Mouse (Mus musculus): ENCODE measurements around the gene Rnf19b. TPM values are rescaled to one million over a fixed set of nuclear protein-coding genes. Genes with fewer than 3 reads are reported as not detected.

The Rnf19b gene
- total and polyA plus RNA-seq, 3 experiments, result 10.8 to 76.9 (median 42.8) TPM

DNA sequence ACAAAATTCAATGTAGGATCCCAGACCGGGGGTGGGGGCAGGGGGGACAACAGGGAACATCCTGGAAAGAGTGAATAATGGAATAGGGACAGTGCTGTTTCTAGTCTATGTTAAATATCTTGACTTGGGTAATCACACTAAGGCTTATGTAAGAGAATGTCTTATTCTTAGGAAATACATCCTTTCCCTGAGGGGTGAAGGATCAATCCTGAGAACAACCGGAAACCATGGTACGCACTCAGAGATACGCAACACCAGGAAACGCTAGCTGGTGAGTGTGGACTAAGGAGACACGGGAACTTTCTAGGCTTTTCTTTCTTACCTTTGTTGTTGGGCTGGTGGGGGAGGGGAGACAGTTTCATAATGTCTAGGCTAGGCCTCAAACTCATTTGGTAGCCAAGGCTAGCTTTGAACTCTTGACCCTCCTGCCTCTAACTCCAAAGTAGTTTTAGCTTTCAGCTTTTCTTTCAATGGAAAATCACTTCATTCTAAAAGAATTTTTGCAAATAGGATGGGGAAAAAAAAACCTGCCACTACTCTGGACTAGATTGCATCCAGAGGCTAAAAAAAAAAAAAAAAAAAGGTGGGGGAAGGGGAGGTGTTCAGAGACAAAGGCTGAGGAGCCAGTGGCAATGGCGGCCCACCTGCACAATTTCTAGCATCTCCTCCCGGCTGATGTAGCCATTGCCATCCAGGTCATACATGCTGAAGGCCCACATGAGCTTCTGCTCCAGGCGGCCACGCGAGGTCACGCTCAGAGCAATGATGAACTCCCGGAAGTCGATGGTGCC, 59.8 kb downstream of the Rnf19b start:
- no peaks in the 10 kb centered on the region for H3K36me3 ChIP-seq (replicated peaks)
- H3K27me3 ChIP-seq (ENCODE audit: insufficient read depth, low read length), result peaks cover 41% of the 10 kb centered on the region
- no peak overlapping the region for H3K4me3 ChIP-seq (ENCODE audit: low read depth, low read length)
- peaks cover 8% of the 10 kb centered on the region for H3K4me1 ChIP-seq (ENCODE audit: insufficient read depth, low read depth, low read length)
- TF ChIP-seq GATA2 (IDR thresholded peaks at IDR 0.05; ENCODE audit: borderline replicate concordance, low read depth, low read length), result no peak
- TF ChIP-seq CTCF (IDR thresholded peaks at IDR 0.05; ENCODE audit: low read depth, low read length), result no peak
- TF ChIP-seq TAL1 (conservative IDR thresholded peaks at IDR 0.05; ENCODE audit: low read depth, low read length), result no peak
- TF ChIP-seq GATA1 (IDR thresholded peaks at IDR 0.05; ENCODE audit: borderline replicate concordance, low read length), result no peak
- TF ChIP-seq POLR2AphosphoS5 (IDR thresholded peaks at IDR 0.05; ENCODE audit: insufficient replicate concordance, low read depth, low read length), result no peak
- ATAC-seq (ENCODE audit: extremely low read depth, insufficient number of reproducible peaks, low FRiP score, poor library complexity, severe bottlenecking) (no peak), DNase-seq (ENCODE audit: low spot score) (no peak)
- H3K9me3 ChIP-seq (replicated peaks), result no peaks in the 10 kb centered on the region

DNA sequence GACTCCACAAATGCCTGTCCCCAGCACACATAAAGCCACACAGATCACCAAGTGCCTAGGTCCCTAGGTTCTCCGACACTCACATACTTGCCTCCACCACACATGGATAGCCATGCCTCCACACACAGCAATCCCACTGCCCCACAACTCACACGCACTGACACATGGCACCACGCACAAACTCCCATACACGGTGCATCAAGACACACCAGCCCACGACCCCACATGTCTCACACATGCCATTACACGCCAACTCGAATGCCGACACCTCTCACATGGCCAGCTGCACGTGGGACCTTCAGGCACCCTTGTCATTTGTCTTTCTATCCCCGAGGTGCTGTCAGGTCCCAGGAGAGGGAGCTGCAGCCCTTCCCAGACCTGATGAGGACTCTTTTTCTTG, 61.6 kb downstream of the Rnf19b start:
- H3K27me3 ChIP-seq (ENCODE audit: insufficient read depth, low read length), result peaks cover 46% of the 10 kb centered on the region
- no peaks in the 10 kb centered on the region for H3K36me3 ChIP-seq (replicated peaks)
- H3K9me3 ChIP-seq (replicated peaks), result no peaks in the 10 kb centered on the region
- TF ChIP-seq CTCF (IDR thresholded peaks at IDR 0.05; ENCODE audit: low read depth, low read length) (no peak), POLR2AphosphoS5 (IDR thresholded peaks at IDR 0.05; ENCODE audit: insufficient replicate concordance, low read depth, low read length) (no peak), GATA2 (IDR thresholded peaks at IDR 0.05; ENCODE audit: borderline replicate concordance, low read depth, low read length) (no peak)
- ATAC-seq (ENCODE audit: extremely low read depth, insufficient number of reproducible peaks, low FRiP score, poor library complexity, severe bottlenecking) (no peak), DNase-seq (ENCODE audit: low spot score) (no peak)
- H3K4me3 ChIP-seq (ENCODE audit: low read depth, low read length), result no peak overlapping the region
- H3K4me1 ChIP-seq (ENCODE audit: insufficient read depth, low read depth, low read length), result peaks cover 5% of the 10 kb centered on the region; the same call in 1 of the 2 replicates

DNA sequence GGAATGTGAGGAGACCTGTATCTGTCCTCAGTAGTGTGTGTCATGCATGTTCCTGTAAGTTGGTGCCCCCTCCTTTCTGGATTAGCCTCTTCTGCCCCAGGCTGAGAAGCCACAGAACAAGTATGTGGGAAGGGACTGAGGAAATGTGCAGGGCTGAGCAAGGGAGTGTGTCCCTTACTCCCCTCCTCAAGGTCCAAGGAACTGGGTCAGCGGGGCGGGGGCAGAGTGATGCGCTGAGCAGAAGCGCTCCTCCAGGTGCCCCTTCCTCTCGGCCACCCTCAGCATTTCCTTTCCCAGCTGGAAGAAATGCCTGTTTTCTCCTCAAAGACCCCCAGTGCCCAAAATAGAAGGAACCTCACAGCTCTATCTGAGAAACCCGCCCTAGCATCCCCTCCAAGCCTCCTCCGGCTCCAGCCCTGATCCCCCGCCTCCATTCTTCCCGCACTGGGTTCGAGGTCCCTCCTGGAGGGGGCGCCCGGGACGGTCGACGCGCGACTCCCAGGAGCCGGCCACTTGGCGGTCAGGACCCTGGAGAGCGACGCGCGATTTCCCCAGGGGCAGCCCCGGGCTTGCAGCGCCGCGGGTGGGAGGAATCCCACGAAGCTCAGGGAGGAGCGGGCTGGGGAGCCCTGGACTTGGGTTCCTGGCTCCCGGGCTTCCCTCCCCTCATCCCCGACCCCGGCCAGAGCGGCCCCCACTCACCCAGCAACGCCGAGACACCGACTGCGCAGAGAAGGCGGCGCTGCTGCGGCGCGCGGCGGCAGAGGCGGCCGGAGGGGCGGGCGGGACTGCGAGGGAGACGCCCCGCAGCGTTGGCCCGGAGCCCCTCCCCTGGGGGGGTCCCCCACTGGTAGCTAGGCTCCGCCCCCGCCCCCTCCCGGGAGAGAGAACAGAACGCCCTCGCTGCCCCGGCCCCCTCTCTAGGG, 62.7 kb downstream of the Rnf19b start:
- H3K27me3 ChIP-seq (ENCODE audit: insufficient read depth, low read length), result peaks cover 56% of the 10 kb centered on the region
- H3K4me3 ChIP-seq (ENCODE audit: low read depth, low read length), result no peak overlapping the region; the same call in 1 of the 2 replicates
- ATAC-seq (ENCODE audit: extremely low read depth, insufficient number of reproducible peaks, low FRiP score, poor library complexity, severe bottlenecking) (no peak), DNase-seq (ENCODE audit: low spot score) (peak; percentile 78)
- H3K36me3 ChIP-seq (replicated peaks), result no peaks in the 10 kb centered on the region
- peaks cover 6% of the 10 kb centered on the region; the same call in 1 of the 2 replicates for H3K4me1 ChIP-seq (ENCODE audit: insufficient read depth, low read depth, low read length)
- no peak for TF ChIP-seq TAL1 (conservative IDR thresholded peaks at IDR 0.05; ENCODE audit: low read depth, low read length)
- TF ChIP-seq GATA2 (IDR thresholded peaks at IDR 0.05; ENCODE audit: borderline replicate concordance, low read depth, low read length), result no peak
- TF ChIP-seq POLR2AphosphoS5 (IDR thresholded peaks at IDR 0.05; ENCODE audit: insufficient replicate concordance, low read depth, low read length), result no peak
- no peak for TF ChIP-seq GATA1 (IDR thresholded peaks at IDR 0.05; ENCODE audit: borderline replicate concordance, low read length)
- no peak for TF ChIP-seq CTCF (IDR thresholded peaks at IDR 0.05; ENCODE audit: low read depth, low read length)
- no peaks in the 10 kb centered on the region for H3K9me3 ChIP-seq (replicated peaks)

- Histone ChIP-seq H3K4me1 (ENCODE audit: insufficient read depth, low read depth, low read length) (peaks cover 7% of the 10 kb centered on the region; the same call in 1 of the 2 replicates), H3K36me3 (replicated peaks) (no peaks in the 10 kb centered on the region), H3K4me3 (ENCODE audit: low read depth, low read length) (no peak within 1 kb of the TSS; the same call in 1 of the 2 replicates), H3K27me3 (ENCODE audit: insufficient read depth, low read length) (peaks cover 60% of the 10 kb centered on the region), H3K9me3 (replicated peaks) (no peaks in the 10 kb centered on the region)
- DNase-seq (ENCODE audit: low spot score) (no peak), ATAC-seq (ENCODE audit: extremely low read depth, insufficient number of reproducible peaks, low FRiP score, poor library complexity, severe bottlenecking) (no peak)
- TF ChIP-seq TAL1 (conservative IDR thresholded peaks at IDR 0.05; ENCODE audit: low read depth, low read length) (no peak), GATA2 (IDR thresholded peaks at IDR 0.05; ENCODE audit: borderline replicate concordance, low read depth, low read length) (no peak), CTCF (IDR thresholded peaks at IDR 0.05; ENCODE audit: low read depth, low read length) (no peak), GATA1 (IDR thresholded peaks at IDR 0.05; ENCODE audit: borderline replicate concordance, low read length) (no peak), POLR2AphosphoS5 (IDR thresholded peaks at IDR 0.05; ENCODE audit: insufficient replicate concordance, low read depth, low read length) (no peak)
These were observed 63.6 kb downstream of the Rnf19b start, which contains the start of gene Hpca for GRCm38 (mm10) chr4:129121569-129122086. Gene Hpca (minus strand): TSS chr4:129122036.

- no peaks in the 10 kb centered on the region for H3K9me3 ChIP-seq (replicated peaks)
- no peak overlapping the region for H3K4me3 ChIP-seq (ENCODE audit: low read depth, low read length)
- peaks cover 56% of the 10 kb centered on the region for H3K27me3 ChIP-seq (ENCODE audit: insufficient read depth, low read length)
- no peak for DNase-seq (ENCODE audit: low spot score)
- H3K36me3 ChIP-seq (replicated peaks), result no peaks in the 10 kb centered on the region
- H3K4me1 ChIP-seq (ENCODE audit: insufficient read depth, low read depth, low read length), result peaks cover 7% of the 10 kb centered on the region; the same call in 1 of the 2 replicates
- no peak for TF ChIP-seq GATA2 (IDR thresholded peaks at IDR 0.05; ENCODE audit: borderline replicate concordance, low read depth, low read length)
- TF ChIP-seq CTCF (IDR thresholded peaks at IDR 0.05; ENCODE audit: low read depth, low read length), result no peak
- TF ChIP-seq POLR2AphosphoS5 (IDR thresholded peaks at IDR 0.05; ENCODE audit: insufficient replicate concordance, low read depth, low read length), result no peak
- no peak for TF ChIP-seq GATA1 (IDR thresholded peaks at IDR 0.05; ENCODE audit: borderline replicate concordance, low read length)
- TF ChIP-seq TAL1 (conservative IDR thresholded peaks at IDR 0.05; ENCODE audit: low read depth, low read length), result no peak
- ATAC-seq (ENCODE audit: extremely low read depth, insufficient number of reproducible peaks, low FRiP score, poor library complexity, severe bottlenecking), result no peak
These were observed 64.0 kb downstream of the Rnf19b start for GRCm38 (mm10) chr4:129122107-129122506.
